Mouse (Mus musculus) limb, embryonic 10.5 days (tissue): ENCODE measurements around the gene Gsc. TPM values are rescaled to one million over a fixed set of nuclear protein-coding genes. Genes with fewer than 3 reads are reported as not detected.

ENCODE experiments used
- DNase-seq: peaks from one replicate; pipeline ENCODE4 v3.0.0-alpha.2; 2017; ENCODE audit warnings: low spot score
- H3K27ac ChIP-seq: fragments of 300-500 bp; sonication (generic); 2 replicates; pipeline ENCODE4 v1.5.1; 2016; ENCODE audit warnings: mild to moderate bottlenecking
- H3K27me3 ChIP-seq: fragments of 300-500 bp; sonication (generic); 2 replicates; pipeline ENCODE4 v1.6.1; 2016; ENCODE audit warnings: low read depth, mild to moderate bottlenecking; ENCODE audit not compliant: poor library complexity, severe bottlenecking
- H3K36me3 ChIP-seq: fragments of 300-500 bp; sonication (generic); 2 replicates; pipeline ENCODE4 v1.6.1; 2016; ENCODE audit warnings: mild to moderate bottlenecking, moderate library complexity
- H3K4me1 ChIP-seq: fragments of 300-500 bp; sonication (generic); 2 replicates; pipeline ENCODE4 v1.6.1; 2016
- H3K4me3 ChIP-seq: fragments of 300-500 bp; sonication (generic); 2 replicates; pipeline ENCODE4 v1.5.1; 2016; ENCODE audit warnings: mild to moderate bottlenecking, moderate library complexity
- H3K9me3 ChIP-seq: fragments of 300-500 bp; sonication (generic); replicated peaks from 2 replicates; pipeline ENCODE4 v1.6.1; 2016; ENCODE audit warnings: mild to moderate bottlenecking
- WGBS: fragments of 180-500 bp; shearing (Covaris S2); methylation state at CpG from one replicate; pipeline ENCODE4 v1.1.7; 2016; 5-methylcytosine and 5-hydroxymethylcytosine counted together
- polyA plus RNA-seq: library from polyadenylated mRNA; unstranded; fragments of >200 nt; fragmentation: Nextera tagmentation; extraction: Ambion mirVana; gene quantifications from 2 replicates; pipeline ENCODE4 v1.2.1, GENCODE M21; 2016

Gene Gsc
- 20.1 and 34.2 TPM in 2 replicates for polyA plus RNA-seq

- peak; percentile 87 for DNase-seq
- H3K36me3 ChIP-seq: peaks cover 11% of the 10 kb centered on the region; the same call in 1 of the 2 replicates
- H3K4me1 ChIP-seq: peaks cover 81% of the 10 kb centered on the region
- H3K9me3 ChIP-seq: no peaks in the 10 kb centered on the region
- peak within 1 kb of the TSS; percentile 94 for H3K27ac ChIP-seq
- WGBS: under 1% methylated on average over 97 of the region's 97 CpGs
- peaks cover 85% of the 10 kb centered on the region for H3K27me3 ChIP-seq
- H3K4me3 ChIP-seq: peak within 1 kb of the TSS; percentile 80
Measured at GRCm38 (mm10) chr12:104472601-104473424, at the start of gene Gsc. Gsc (minus strand) TSS chr12:104473330.

- Histone ChIP-seq H3K27me3 (no peaks in the 10 kb centered on the region), H3K4me1 (no peaks in the 10 kb centered on the region), H3K27ac (no peak overlapping the region), H3K4me3 (no peak overlapping the region), H3K9me3 (0 out of 2 replicates have a peak, but pooled peaks cover under 1% of the 10 kb centered on the region), H3K36me3 (no peaks in the 10 kb centered on the region)
- DNase-seq: no peak
- 91% methylated on average over 5 of the region's 5 CpGs for WGBS
Measured at GRCm38 (mm10) chr12:104519721-104520120, 46.6 kb upstream of the Gsc start.

- Histone ChIP-seq H3K9me3 (no peaks in the 10 kb centered on the region), H3K4me3 (no peak overlapping the region), H3K4me1 (peaks cover 22% of the 10 kb centered on the region), H3K27ac (no peak overlapping the region), H3K27me3 (peaks cover 32% of the 10 kb centered on the region; the same call in 1 of the 2 replicates), H3K36me3 (no peaks in the 10 kb centered on the region)
- WGBS: 52% methylated on average over 7 of the region's 7 CpGs
- DNase-seq: no peak
Measured at GRCm38 (mm10) chr12:104507911-104508310, 34.8 kb upstream of the Gsc start.

- DNase-seq: no peak
- no peak overlapping the region for H3K27ac ChIP-seq
- H3K9me3 ChIP-seq: no peaks in the 10 kb centered on the region
- peaks cover 3% of the 10 kb centered on the region; the same call in 1 of the 2 replicates for H3K4me1 ChIP-seq
- H3K27me3 ChIP-seq: peaks cover 80% of the 10 kb centered on the region
- 74% methylated on average over 6 of the region's 6 CpGs for WGBS
- no peak overlapping the region for H3K4me3 ChIP-seq
- no peaks in the 10 kb centered on the region for H3K36me3 ChIP-seq
Measured at GRCm38 (mm10) chr12:104492009-104492408, 18.9 kb upstream of the Gsc start.

- H3K27me3 ChIP-seq: peaks cover 70% of the 10 kb centered on the region
- H3K4me3 ChIP-seq: no peak overlapping the region
- DNase-seq: peak; percentile 54
- 14% methylated on average over 8 of the region's 8 CpGs for WGBS
- peaks cover 25% of the 10 kb centered on the region for H3K4me1 ChIP-seq
- H3K27ac ChIP-seq: peak overlapping the region; percentile 16; the same call in 1 of the 2 replicates
- H3K9me3 ChIP-seq: no peaks in the 10 kb centered on the region
- no peaks in the 10 kb centered on the region for H3K36me3 ChIP-seq
Measured at GRCm38 (mm10) chr12:104486205-104486604, 13.1 kb upstream of the Gsc start.

- Histone ChIP-seq H3K4me3 (no peak overlapping the region), H3K4me1 (peaks cover 27% of the 10 kb centered on the region), H3K27ac (no peak overlapping the region), H3K9me3 (no peaks in the 10 kb centered on the region), H3K27me3 (peaks cover 70% of the 10 kb centered on the region), H3K36me3 (no peaks in the 10 kb centered on the region)
- DNase-seq: no peak
- WGBS: 18% methylated on average over 3 of the region's 3 CpGs
Measured at GRCm38 (mm10) chr12:104485161-104485560, 12.0 kb upstream of the Gsc start.

- DNase-seq: no peak
- peaks cover 83% of the 10 kb centered on the region for H3K27me3 ChIP-seq
- 66% methylated on average over 10 of the region's 10 CpGs for WGBS
- peaks cover 34% of the 10 kb centered on the region for H3K4me1 ChIP-seq
- H3K36me3 ChIP-seq: no peaks in the 10 kb centered on the region
- H3K9me3 ChIP-seq: no peaks in the 10 kb centered on the region
- H3K27ac ChIP-seq: no peak overlapping the region
- H3K4me3 ChIP-seq: no peak overlapping the region
Measured at GRCm38 (mm10) chr12:104481007-104481406, 7.9 kb upstream of the Gsc start.

- Histone ChIP-seq H3K27me3 (peaks cover 94% of the 10 kb centered on the region), H3K27ac (no peak overlapping the region; the same call in 1 of the 2 replicates), H3K9me3 (no peaks in the 10 kb centered on the region), H3K4me3 (no peak overlapping the region), H3K36me3 (no peaks in the 10 kb centered on the region), H3K4me1 (peaks cover 44% of the 10 kb centered on the region)
- WGBS: under 1% methylated on average over 4 of the region's 4 CpGs
- peak; percentile 54 for DNase-seq
Measured at GRCm38 (mm10) chr12:104478193-104478592, 5.1 kb upstream of the Gsc start.

GRCm38 (mm10) chr12:104477501-104477900, 4.4 kb upstream of the Gsc start:
- no peak overlapping the region; the same call in 1 of the 2 replicates for H3K27ac ChIP-seq
- no peak overlapping the region for H3K4me3 ChIP-seq
- no peaks in the 10 kb centered on the region for H3K36me3 ChIP-seq
- H3K27me3 ChIP-seq: peaks cover 94% of the 10 kb centered on the region
- no peaks in the 10 kb centered on the region for H3K9me3 ChIP-seq
- no peak for DNase-seq
- WGBS: 3% methylated on average over 7 of the region's 7 CpGs
- peaks cover 51% of the 10 kb centered on the region for H3K4me1 ChIP-seq

GRCm38 (mm10) chr12:104477066-104477465, 3.9 kb upstream of the Gsc start:
- no peaks in the 10 kb centered on the region for H3K36me3 ChIP-seq
- peaks cover 55% of the 10 kb centered on the region for H3K4me1 ChIP-seq
- peak; percentile 35 for DNase-seq
- H3K27me3 ChIP-seq: peaks cover 95% of the 10 kb centered on the region
- no peak overlapping the region; the same call in 1 of the 2 replicates for H3K27ac ChIP-seq
- WGBS: under 1% methylated on average over 12 of the region's 12 CpGs
- no peaks in the 10 kb centered on the region for H3K9me3 ChIP-seq
- H3K4me3 ChIP-seq: peak overlapping the region; percentile 23; the same call in 1 of the 2 replicates

- peak overlapping the region; percentile 77 for H3K27ac ChIP-seq
- no peaks in the 10 kb centered on the region for H3K9me3 ChIP-seq
- H3K4me3 ChIP-seq: peak overlapping the region; percentile 36
- H3K4me1 ChIP-seq: peaks cover 62% of the 10 kb centered on the region
- under 1% methylated on average over 21 of the region's 21 CpGs for WGBS
- DNase-seq: peak; percentile 75
- peaks cover 99% of the 10 kb centered on the region for H3K27me3 ChIP-seq
- peaks cover 5% of the 10 kb centered on the region; the same call in 1 of the 2 replicates for H3K36me3 ChIP-seq
Measured at GRCm38 (mm10) chr12:104475946-104476345, 2.8 kb upstream of the Gsc start.

- peaks cover 99% of the 10 kb centered on the region for H3K27me3 ChIP-seq
- DNase-seq: peak; percentile 60
- peaks cover 69% of the 10 kb centered on the region for H3K4me1 ChIP-seq
Measured at GRCm38 (mm10) chr12:104474881-104475740, 2.0 kb upstream of the Gsc start.

More at GRCm38 (mm10) chr12:104474881-104475740, 2.0 kb upstream of the Gsc start:
- Histone ChIP-seq H3K4me3 (peak overlapping the region; percentile 80), H3K9me3 (no peaks in the 10 kb centered on the region), H3K36me3 (peaks cover 7% of the 10 kb centered on the region; the same call in 1 of the 2 replicates), H3K27ac (peak overlapping the region; percentile 94)
- WGBS: under 1% methylated on average over 22 of the region's 22 CpGs
